Mouse (Mus musculus) mature B cell (primary cell): ENCODE results near the gene Hagh.

Source experiments
- in situ Hi-C: fragments of 300-500 bp; cut with MboI; formaldehyde crosslinking; loops from 2 replicates; pipeline ENCODE4 v1.14.3; 2019

The Hagh gene

DNA sequence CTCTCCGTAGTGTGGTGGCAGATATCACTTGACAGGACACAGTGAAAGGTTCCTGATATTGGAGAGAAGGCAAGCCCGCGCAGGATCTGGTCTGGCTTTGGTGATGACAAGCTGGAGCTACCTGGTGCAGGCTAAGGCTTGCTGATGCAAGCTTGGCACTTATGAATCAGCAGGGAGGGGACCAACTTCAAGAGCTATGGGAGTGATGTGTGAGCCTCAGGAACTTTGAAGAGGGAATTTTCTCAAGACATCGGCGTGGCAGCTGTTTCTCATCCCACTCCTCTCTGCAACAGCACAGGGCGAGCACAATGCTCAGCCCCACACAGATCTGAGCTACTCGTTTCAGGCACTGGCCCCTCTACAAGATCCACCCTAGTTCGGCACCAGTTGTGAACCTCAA, at the start of gene Hagh:
Hagh (plus strand) TSS at position 302 of the 400 bp plus-strand sequence.
- in situ Hi-C loops, result no loop called here

- in situ Hi-C loops, result no loop called here
These were observed 47.8 kb upstream of the Hagh start for GRCm38 (mm10) chr17:24792190-24792589.

DNA sequence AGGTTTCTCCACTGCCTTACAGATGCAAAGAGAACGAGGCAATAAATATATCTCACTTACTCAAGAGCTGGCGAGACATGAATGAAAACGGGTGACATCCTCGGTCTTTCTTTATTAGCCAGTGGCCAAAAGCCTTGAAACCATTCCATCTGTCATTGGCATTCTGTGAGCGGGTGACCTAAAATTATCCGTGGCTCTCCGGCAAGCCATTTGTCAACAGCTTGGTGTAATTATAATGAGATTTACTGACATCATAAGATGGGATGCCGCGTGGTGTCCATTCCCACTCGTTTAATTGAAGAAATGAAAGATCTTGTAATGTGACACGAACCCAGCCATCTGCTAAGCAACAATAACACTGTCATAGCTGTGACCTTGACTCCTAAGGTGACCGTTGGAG, 45.2 kb upstream of the Hagh start:
- in situ Hi-C loops, result no loop called here

GRCm38 (mm10) chr17:24796969-24797368, 43.0 kb upstream of the Hagh start:
- in situ Hi-C loops, result no loop called here

DNA sequence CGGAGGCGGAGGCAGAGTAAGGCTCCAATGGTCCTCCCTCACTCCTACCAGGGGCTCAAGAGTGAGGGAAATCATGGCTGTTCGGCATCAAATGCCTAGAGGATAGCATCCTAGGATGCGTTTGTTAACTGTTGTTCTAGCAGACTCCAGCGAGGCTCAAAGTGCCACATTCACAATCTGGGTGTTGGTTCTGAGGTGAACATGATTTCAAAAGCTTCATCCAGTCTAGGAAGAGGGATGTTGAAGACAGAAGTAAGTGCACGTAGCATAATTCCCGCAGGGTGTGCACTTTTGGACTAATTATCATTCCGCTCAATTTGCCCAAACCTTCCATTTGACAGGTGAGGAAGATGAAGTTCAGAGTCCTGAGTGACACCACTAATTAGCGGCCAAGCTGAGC, 41.7 kb upstream of the Hagh start:
- in situ Hi-C loops, result no loop called here

- in situ Hi-C loops, result no loop called here
These were observed 40.5 kb upstream of the Hagh start for GRCm38 (mm10) chr17:24799476-24799875.

DNA sequence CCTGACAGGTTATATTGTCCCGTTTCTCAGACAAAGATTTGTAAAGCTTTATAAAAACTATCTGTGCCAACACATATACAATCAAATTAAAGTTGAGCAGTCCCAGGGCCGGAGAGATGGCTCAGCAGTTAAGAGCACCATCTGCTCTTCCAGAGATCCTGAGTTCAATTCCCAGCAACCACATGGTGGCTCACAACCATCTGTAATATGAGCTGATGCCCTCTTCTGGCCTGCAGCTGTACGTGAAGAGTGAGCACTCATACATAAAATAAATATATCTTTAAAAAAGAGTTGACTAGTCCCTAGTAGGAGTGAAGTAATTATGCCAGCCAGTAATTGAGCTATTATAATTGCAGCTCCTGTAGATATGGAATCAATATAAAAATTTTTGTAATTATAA, 39.4 kb upstream of the Hagh start:
- in situ Hi-C loops, result no loop called here

GRCm38 (mm10) chr17:24803952-24804951, 35.7 kb upstream of the Hagh start, which contains the start of gene Meiob:
Meiob (plus strand) TSS chr17:24804289.
- in situ Hi-C loops, result no loop called here

DNA sequence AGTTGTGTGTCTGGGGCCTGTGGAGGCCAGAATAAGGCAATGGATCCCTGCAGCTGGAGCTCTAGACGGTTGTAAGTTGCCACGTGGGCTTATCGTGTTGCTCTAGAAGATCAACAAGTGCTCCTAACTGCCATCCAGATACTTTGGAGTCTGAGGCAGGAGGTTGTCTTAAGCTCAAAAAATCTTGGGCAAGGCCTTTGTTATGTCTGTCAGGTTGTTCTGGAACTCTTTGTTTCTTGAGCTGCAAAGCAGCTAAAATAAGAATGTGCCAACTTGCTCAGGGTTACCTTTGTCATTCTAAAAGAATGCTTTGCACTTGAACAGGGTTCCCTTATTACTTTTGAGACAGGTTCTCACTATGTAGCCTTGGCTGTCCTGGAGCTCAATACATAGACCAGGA, 28.7 kb upstream of the Hagh start:
- in situ Hi-C loops, result no loop called here

GRCm38 (mm10) chr17:24812215-24812614, 27.7 kb upstream of the Hagh start:
- in situ Hi-C loops, result no loop called here

GRCm38 (mm10) chr17:24815256-24815655, 24.7 kb upstream of the Hagh start:
- in situ Hi-C loops, result no loop called here

GRCm38 (mm10) chr17:24817503-24817902, 22.4 kb upstream of the Hagh start:
- in situ Hi-C loops, result no loop called here

- in situ Hi-C loops, result no loop called here
These were observed 21.8 kb upstream of the Hagh start for GRCm38 (mm10) chr17:24818172-24818571.

- in situ Hi-C loops, result no loop called here
These were observed 20.5 kb upstream of the Hagh start for GRCm38 (mm10) chr17:24819469-24819868.

DNA sequence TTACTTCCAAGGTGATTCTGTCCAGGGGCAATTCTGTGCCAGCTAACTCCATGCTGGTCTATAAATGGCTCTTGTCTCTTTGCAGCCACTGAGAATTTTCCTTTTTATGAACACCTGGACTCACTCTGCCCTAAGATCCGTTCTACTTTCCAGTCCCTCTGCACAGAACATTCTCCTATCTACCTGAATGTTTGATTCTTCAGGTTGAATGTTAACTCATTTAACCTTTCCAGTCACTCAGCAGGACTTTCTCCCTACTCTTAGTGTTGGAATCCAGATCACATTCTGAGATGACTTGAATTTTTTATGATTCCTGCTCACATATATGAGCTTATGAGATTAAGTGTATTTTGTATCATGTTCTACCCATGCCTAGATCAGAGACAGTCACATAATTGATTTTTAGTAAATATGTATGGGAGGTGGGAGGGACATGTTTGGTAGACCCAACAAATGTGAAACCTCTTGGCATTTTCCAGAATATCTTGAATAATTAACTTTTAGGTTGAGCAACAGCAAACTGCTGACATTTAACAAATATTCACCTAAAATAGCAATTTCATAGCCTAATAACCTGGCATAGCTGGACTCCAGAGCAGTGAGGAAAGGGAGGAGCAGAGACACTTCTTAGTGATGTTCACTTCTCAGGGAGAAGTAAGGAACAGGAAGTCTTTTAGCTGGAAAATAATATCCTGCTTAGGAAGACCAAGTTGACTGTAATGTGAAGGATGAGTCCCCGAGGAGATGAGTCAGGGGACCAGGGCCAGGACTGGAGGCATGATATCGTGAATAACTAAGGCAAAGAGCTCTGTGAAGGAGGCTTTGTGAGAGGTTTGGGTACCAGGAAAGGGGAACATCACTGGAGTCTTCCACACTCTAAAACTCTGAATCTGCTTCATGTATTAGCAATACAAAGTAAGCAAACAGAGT, 18.3 kb upstream of the Hagh start:
- in situ Hi-C loops, result no loop called here

DNA sequence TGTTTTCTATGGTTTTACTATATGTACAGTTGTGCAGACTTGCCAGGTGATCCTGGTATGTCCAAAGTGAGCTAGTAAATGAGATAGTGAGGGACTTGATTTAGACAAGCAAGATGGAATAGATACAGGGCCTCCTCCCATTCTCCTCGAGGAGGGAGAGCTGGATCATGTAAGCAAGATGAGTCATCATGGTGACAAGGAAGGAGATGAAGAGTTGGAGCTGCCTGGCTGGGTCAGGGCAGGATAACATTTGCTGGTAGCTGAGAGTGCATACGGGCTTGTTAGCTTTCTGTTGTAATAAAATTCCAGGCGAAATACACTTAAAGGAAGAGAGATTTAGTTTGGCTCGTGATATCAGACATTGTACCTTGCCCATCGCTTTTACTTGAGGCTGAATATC, 398 bp downstream of the Hagh start:
- in situ Hi-C loops, result no loop called here

GRCm38 (mm10) chr17:24841133-24841532, 1.2 kb downstream of the Hagh start:
- in situ Hi-C loops, result no loop called here

- in situ Hi-C loops, result no loop called here
These were observed 2.7 kb downstream of the Hagh start for GRCm38 (mm10) chr17:24842631-24843030.

- in situ Hi-C loops, result no loop called here
These were observed 4.6 kb downstream of the Hagh start for GRCm38 (mm10) chr17:24844525-24844924.

DNA sequence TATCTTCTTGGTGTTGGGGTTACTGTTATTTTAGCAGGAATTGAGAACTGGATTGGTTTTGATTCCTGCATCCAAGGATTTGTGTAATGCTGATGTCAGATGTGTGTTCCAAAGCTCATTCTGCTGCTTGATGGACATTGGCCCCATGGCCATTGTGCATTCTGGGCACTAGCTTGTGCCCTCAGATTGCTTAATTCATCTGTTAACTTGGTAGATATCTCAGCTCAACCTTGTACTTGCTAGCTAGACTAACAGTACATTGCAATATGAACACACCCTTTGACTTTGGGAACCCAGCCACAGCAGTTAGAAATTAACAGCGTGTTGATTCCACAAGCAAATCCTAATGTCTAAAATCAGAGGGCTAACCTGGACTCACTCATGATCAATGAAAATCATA, 7.4 kb downstream of the Hagh start:
- in situ Hi-C loops, result no loop called here

GRCm38 (mm10) chr17:24848600-24849031, 8.7 kb downstream of the Hagh start:
- in situ Hi-C loops, result no loop called here

- in situ Hi-C loops, result no loop called here
These were observed 9.8 kb downstream of the Hagh start for GRCm38 (mm10) chr17:24849733-24850064.
